Mouse (Mus musculus) embryonic facial prominence, embryonic 12.5 days (tissue): ENCODE results near the gene Ptcra. TPM values are rescaled to one million over a fixed set of nuclear protein-coding genes. Genes with fewer than 3 reads are reported as not detected.
"Not testable (repeated sequence)": the region's sequence is repeated elsewhere in the genome, so short reads cannot be mapped to it uniquely, and the experiment has no call there.

Source experiments
- ATAC-seq: fragments of 200-750 bp; cut with Nextera tagmentation; 2 replicates; pipeline ENCODE4 v1.8.0; 2017; ENCODE audit not compliant: insufficient number of reproducible peaks, insufficient read depth, low FRiP score, low TSS enrichment
- H3K27ac ChIP-seq: fragments of 300-500 bp; sonication (generic); 2 replicates; pipeline ENCODE4 v1.5.1; 2016; ENCODE audit warnings: mild to moderate bottlenecking
- H3K27me3 ChIP-seq: fragments of 300-500 bp; sonication (generic); 2 replicates; pipeline ENCODE4 v1.6.1; 2016; ENCODE audit warnings: mild to moderate bottlenecking, moderate library complexity
- H3K36me3 ChIP-seq: fragments of 300-500 bp; sonication (generic); 2 replicates; pipeline ENCODE4 v1.6.1; 2016; ENCODE audit warnings: mild to moderate bottlenecking
- H3K4me1 ChIP-seq: fragments of 300-500 bp; sonication (generic); 2 replicates; pipeline ENCODE4 v1.6.1; 2016
- H3K4me2 ChIP-seq: fragments of 300-500 bp; sonication (generic); replicated peaks from 2 replicates; pipeline ENCODE4 v1.6.1; 2016; ENCODE audit warnings: mild to moderate bottlenecking, moderate library complexity
- H3K4me3 ChIP-seq: fragments of 300-500 bp; sonication (generic); 2 replicates; pipeline ENCODE4 v1.5.1; 2016; ENCODE audit warnings: mild to moderate bottlenecking
- H3K9ac ChIP-seq: fragments of 300-500 bp; sonication (generic); 2 replicates; pipeline ENCODE4 v1.6.1; 2016; ENCODE audit warnings: mild to moderate bottlenecking, moderate library complexity
- H3K9me3 ChIP-seq: fragments of 300-500 bp; sonication (generic); 2 replicates; pipeline ENCODE4 v1.6.1; 2016; ENCODE audit warnings: mild to moderate bottlenecking, moderate library complexity
- WGBS: fragments of 180-500 bp; shearing (Covaris S2); methylation state at CpG from one replicate; pipeline ENCODE4 v1.1.7; 2016; 5-methylcytosine and 5-hydroxymethylcytosine counted together
- polyA plus RNA-seq: library from polyadenylated mRNA; unstranded; fragments of >200 nt; fragmentation: Nextera tagmentation; extraction: Ambion mirVana; gene quantifications from 2 replicates; pipeline ENCODE4 v1.2.1, GENCODE M21; 2016

Gene Ptcra
- polyA plus RNA-seq, 1 experiment from 2014 or later: 0.41 TPM

DNA sequence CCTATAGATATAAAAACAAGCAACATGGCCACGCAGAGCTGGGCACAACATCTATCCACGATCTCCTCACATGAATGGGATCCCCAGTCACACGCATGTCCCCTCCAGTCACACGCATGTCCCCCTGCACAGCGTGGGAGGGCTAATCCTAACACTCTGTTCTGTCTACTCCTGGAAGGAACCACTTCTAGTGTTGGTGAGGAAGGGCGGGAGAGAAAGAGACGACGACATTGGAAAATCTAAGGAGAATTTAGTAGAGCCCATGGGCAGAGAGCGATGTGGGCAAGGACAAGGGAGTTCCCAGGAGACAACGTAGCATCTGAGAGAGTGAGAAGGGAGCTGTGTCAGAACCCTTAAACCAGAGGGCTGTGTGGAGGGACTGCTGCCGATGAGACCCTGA lies 7.0 kb upstream of the Ptcra start:
- Histone ChIP-seq H3K9ac (no peak overlapping the region), H3K4me2 (no peak overlapping the region), H3K27ac (no peak overlapping the region), H3K9me3 (no peaks in the 10 kb centered on the region), H3K36me3 (peaks cover 16% of the 10 kb centered on the region), H3K4me1 (peaks cover 14% of the 10 kb centered on the region; the same call in 1 of the 2 replicates), H3K4me3 (no peak overlapping the region), H3K27me3 (no peaks in the 10 kb centered on the region)
- 92% methylated on average over 11 of the region's 11 CpGs for WGBS
- ATAC-seq: no peak

DNA sequence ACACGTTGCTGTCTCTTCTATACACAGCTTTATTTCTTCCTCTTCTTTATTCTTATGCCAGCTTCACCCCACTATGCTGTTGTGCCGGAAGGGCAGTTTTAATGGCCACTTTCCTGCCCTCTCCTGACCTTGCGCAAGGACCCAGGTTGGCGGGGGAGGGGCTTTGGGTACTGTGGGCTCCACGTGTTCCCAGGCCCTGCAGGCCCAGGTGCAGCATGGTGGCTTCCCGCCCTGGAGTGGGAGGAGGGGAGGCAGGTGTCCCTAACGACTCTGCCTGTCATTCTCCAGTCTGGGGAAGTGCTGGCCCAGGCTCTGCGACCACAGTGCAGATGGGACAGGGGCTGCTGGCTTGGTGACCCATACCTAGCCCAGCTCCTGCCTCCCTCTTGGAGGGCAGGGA lies 4.4 kb upstream of the Ptcra start:
- H3K9ac ChIP-seq: no peak overlapping the region
- no peaks in the 10 kb centered on the region for H3K9me3 ChIP-seq
- H3K4me1 ChIP-seq: peaks cover 7% of the 10 kb centered on the region; the same call in 1 of the 2 replicates
- no peak for ATAC-seq
- 47% methylated on average over 8 of the region's 8 CpGs for WGBS
- H3K4me3 ChIP-seq: no peak overlapping the region
- no peak overlapping the region for H3K27ac ChIP-seq
- no peak overlapping the region for H3K4me2 ChIP-seq
- H3K36me3 ChIP-seq: no peaks in the 10 kb centered on the region
- no peaks in the 10 kb centered on the region for H3K27me3 ChIP-seq

DNA sequence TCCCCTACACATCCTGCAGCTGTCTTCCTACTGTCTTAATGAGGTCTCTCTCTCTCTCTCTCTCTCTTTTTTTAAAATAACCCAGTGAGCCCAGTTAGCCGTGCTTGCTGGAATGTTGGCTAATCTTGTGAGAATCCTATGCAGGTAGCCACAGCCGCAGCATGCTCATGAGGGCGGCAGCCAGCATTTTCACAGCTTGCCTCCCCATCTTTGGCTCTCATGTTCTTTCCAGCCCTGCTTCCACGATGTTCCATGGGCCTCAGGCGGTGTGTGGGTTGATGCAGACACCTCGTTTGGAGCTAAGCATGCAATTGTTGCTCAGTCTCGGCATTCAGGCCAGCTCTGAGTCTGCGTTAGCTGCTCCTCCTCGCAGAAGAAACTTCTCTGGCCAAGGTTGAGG lies 1.4 kb upstream of the Ptcra start:
- WGBS: 71% methylated on average over 9 of the region's 9 CpGs
- not testable (repeated sequence) for H3K27ac ChIP-seq, H3K27me3 ChIP-seq, H3K9ac ChIP-seq, ATAC-seq, H3K4me3 ChIP-seq, H3K36me3 ChIP-seq, H3K4me2 ChIP-seq, H3K4me1 ChIP-seq, H3K9me3 ChIP-seq

DNA sequence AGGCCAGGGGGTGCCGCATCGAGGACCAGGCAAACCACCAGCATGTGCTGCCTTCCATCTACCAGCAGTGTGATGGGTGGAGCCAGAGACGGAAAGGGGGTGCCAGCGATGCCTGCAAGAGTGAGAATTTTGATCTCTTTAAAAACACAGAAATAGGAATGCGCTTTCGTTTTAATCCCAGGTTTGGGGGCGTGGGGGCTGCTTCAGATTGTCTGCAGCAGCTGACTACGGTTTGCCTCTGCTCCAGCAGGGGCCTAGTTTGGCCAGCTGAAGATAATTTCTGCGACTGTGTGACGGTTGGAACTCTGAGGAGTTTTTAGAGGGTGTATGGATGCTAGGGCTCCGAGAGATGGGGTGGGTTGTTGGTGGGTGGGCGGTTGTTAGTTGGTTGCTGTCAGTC lies 4.8 kb downstream of the Ptcra start:
- no peaks in the 10 kb centered on the region for H3K27me3 ChIP-seq
- 0 out of 2 replicates have a peak, but pooled peaks cover 9% of the 10 kb centered on the region for H3K4me1 ChIP-seq
- H3K9me3 ChIP-seq: no peaks in the 10 kb centered on the region
- no peak overlapping the region for H3K9ac ChIP-seq
- H3K27ac ChIP-seq: no peak overlapping the region
- no peak for ATAC-seq
- 82% methylated on average over 12 of the region's 12 CpGs for WGBS
- no peak overlapping the region for H3K4me2 ChIP-seq
- no peak overlapping the region for H3K4me3 ChIP-seq
- no peaks in the 10 kb centered on the region for H3K36me3 ChIP-seq

DNA sequence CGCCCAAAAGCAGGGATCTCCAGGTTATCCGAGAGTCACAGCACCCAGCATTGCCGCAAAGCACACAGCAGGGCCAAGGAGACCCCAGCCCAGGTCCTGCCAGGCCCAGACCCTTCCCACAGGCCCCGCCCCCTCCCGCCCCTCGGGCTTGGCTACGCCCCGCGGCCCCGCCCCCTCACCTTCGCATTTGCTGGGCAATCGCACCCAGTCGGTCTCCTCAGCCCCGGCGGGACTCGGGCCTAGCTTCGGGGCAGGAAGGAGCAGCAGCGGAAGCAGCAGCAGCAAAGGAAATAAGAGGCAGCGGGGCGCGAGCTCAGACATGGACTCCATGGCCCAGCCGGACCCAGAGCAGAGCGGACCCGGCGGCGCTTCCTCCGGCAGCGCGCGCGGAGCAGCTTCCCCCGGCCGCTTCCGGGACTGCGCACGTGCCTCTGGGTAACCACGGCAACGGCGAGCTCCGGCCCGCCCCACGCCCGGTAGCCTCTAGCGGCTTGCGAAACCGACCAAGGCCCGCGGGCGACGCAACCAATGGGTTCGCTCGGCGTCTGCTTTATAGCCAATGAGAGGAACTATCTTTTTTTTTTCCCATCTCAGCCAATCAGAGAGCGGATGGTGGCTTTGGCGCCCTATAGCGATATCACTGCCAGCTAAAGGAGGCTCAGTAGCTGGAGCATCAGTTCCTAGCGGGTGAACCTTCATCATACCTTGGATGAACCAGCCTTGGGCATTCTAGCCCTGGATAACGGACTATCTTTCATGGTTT lies 11.5 kb downstream of the Ptcra start, which contains the start of gene Cnpy3:
Gene Cnpy3, minus strand, starts transcription at position 421 of the 763 bp plus-strand sequence.
- H3K36me3 ChIP-seq: peaks cover 3% of the 10 kb centered on the region; the same call in 1 of the 2 replicates
- peak within 1 kb of the TSS; percentile 72 for H3K4me3 ChIP-seq
- peak within 1 kb of the TSS; percentile 73 for H3K4me2 ChIP-seq
- H3K4me1 ChIP-seq: peaks cover 16% of the 10 kb centered on the region; the same call in 1 of the 2 replicates
- peak within 1 kb of the TSS; percentile 91 for H3K27ac ChIP-seq
- H3K9me3 ChIP-seq: no peaks in the 10 kb centered on the region
- peak; percentile 98 for ATAC-seq
- under 1% methylated on average over 57 of the region's 58 CpGs for WGBS
- peak within 1 kb of the TSS; percentile 67 for H3K9ac ChIP-seq
- H3K27me3 ChIP-seq: no peaks in the 10 kb centered on the region

DNA sequence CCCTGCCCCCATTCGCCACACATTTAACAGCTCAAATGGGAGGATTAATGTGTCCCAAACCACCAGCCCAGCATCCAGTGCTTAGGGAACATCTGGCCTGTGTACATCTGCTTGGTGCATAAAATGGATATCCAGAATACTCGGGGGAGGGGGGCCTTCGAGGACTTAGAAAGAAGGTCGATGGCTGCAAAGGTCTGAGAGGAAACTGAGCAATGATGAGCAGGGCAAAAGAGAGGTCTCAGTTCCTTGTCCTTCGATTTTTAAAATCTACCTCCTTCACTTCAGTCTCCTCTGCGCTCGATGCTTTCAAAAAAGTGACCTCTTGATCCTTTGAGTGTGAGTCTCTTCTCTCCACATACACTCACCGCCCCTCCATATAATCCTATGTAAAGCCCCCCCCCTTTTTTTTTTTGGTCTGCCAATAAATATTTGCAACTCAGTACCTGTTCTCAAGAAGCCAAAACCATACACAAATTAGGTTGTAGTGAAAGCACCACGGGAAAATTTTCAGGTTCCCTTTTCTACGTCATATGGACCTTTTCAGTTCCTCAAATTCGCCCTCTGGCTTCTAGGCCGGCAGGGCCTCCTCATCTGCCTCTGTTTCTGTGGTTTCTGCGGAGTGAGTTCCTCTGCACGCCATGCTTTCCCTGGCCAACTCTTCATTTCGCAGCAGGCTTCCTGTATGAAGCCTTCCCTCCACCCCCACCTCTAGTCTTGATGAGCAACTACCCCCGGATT lies 12.3 kb downstream of the Ptcra start:
- H3K9ac ChIP-seq: peak overlapping the region; percentile 67
- peak overlapping the region; percentile 72 for H3K4me3 ChIP-seq
- H3K9me3 ChIP-seq: no peaks in the 10 kb centered on the region
- 23% methylated on average over 16 of the region's 16 CpGs for WGBS
- H3K27ac ChIP-seq: peak overlapping the region; percentile 91
- peak overlapping the region; percentile 73 for H3K4me2 ChIP-seq
- peaks cover 9% of the 10 kb centered on the region; the same call in 1 of the 2 replicates for H3K36me3 ChIP-seq
- no peak; the same call in 1 of the 2 replicates for ATAC-seq
- H3K27me3 ChIP-seq: no peaks in the 10 kb centered on the region
- H3K4me1 ChIP-seq: peaks cover 9% of the 10 kb centered on the region; the same call in 1 of the 2 replicates

DNA sequence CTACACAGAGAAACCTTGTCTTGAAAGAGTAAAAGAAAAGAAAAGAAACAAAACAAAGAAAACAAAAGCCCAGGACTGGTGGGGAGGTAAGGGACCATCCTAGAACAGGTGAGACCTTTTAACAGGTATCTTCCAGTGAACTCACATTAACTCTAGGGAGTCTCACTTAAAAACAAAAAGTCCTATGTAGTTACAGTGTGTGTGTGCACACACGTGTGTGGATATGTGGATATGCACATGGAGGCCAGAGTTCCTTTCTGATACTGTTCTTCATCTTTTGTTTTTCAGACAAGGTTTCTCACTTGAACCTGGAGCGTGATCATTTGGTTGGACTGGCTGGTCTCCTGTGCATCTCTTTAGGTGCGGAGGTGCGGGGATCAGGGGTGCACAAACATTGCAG lies 12.9 kb downstream of the Ptcra start:
- H3K4me2 ChIP-seq: peak overlapping the region; percentile 73
- ATAC-seq: no peak
- H3K36me3 ChIP-seq: peaks cover 15% of the 10 kb centered on the region
- H3K4me3 ChIP-seq: no peak overlapping the region
- H3K4me1 ChIP-seq: peaks cover 8% of the 10 kb centered on the region; the same call in 1 of the 2 replicates
- no peaks in the 10 kb centered on the region for H3K27me3 ChIP-seq
- 93% methylated on average over 4 of the region's 4 CpGs for WGBS
- H3K9ac ChIP-seq: peak overlapping the region; percentile 67; the same call in 1 of the 2 replicates
- no peak overlapping the region for H3K27ac ChIP-seq
- no peaks in the 10 kb centered on the region for H3K9me3 ChIP-seq

DNA sequence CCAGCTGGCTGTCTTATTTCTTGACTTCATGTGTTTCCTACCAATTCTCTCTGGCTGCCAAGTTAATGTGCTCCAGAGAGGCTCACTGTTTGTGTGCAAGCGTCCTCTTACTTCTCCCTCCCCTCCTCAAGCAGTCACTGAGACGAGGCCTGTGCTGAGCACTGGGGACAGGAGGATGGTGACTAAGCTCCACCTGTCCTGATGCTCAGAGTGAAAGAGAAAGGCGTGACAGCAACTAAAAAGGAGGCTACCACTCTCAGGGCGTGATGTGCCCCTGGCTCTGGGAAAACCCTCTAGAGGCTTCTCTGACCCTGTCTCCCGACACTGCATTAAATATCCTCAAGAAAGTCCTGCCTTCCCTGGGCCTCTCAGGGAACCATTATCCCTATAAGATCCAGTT lies 14.2 kb downstream of the Ptcra start:
- H3K27me3 ChIP-seq: no peaks in the 10 kb centered on the region
- no peak overlapping the region for H3K9ac ChIP-seq
- ATAC-seq: no peak
- no peak overlapping the region for H3K27ac ChIP-seq
- H3K4me1 ChIP-seq: peaks cover 8% of the 10 kb centered on the region; the same call in 1 of the 2 replicates
- H3K4me3 ChIP-seq: no peak overlapping the region
- H3K36me3 ChIP-seq: peaks cover 21% of the 10 kb centered on the region
- 89% methylated on average over 5 of the region's 5 CpGs for WGBS
- no peaks in the 10 kb centered on the region for H3K9me3 ChIP-seq
- no peak overlapping the region for H3K4me2 ChIP-seq

DNA sequence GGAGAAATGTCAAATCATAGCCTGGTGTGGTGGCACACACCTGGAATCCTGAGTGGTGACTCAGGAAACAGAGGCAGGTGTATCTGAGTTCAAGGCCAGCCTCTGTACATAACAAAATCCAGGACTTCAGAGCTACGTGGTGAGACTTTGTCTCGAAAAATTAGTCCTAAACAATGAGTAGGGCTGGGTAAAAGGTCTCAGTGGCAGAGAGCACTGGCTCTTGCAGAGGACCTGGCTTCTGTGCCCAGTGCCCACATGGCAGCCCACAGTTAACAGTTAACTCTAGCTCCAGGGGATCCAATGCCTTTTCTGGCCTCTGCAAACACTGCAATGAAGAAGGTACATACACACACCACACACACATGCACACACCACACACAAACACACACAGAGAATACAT lies 15.7 kb downstream of the Ptcra start:
- H3K36me3 ChIP-seq: peaks cover 36% of the 10 kb centered on the region

DNA sequence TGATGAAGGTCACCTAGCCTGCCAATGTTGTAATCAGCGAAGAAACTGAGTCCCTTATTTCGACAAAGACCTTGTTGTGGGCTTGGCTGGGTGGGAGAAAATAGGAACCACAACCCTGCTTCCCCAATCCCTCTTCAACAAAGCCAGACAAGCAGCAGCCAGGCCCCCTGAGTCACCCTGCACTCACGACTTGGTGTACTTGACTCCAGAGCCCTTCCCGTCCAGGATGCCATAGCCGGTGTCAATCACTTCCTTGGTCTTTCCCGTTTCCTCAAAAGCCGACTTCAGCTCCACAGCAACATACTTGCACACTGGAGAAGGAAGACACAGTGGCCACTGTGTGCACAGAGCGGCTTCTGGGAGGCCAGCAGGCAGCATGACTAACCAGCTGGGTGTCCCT lies 16.3 kb downstream of the Ptcra start:
- H3K27ac ChIP-seq: no peak overlapping the region
- peaks cover 40% of the 10 kb centered on the region for H3K36me3 ChIP-seq
- peaks cover 8% of the 10 kb centered on the region; the same call in 1 of the 2 replicates for H3K4me1 ChIP-seq
- H3K4me3 ChIP-seq: no peak overlapping the region
- H3K9ac ChIP-seq: no peak overlapping the region
- no peak overlapping the region for H3K4me2 ChIP-seq
- WGBS: 80% methylated on average over 8 of the region's 8 CpGs
- no peaks in the 10 kb centered on the region for H3K27me3 ChIP-seq
- no peaks in the 10 kb centered on the region for H3K9me3 ChIP-seq
- no peak for ATAC-seq

More for the DNA sequence above, 15.7 kb downstream of the Ptcra start:
- 92% methylated on average over 2 of the region's 2 CpGs for WGBS
- no peak for ATAC-seq
- H3K4me2 ChIP-seq: no peak overlapping the region
- no peak overlapping the region for H3K27ac ChIP-seq
- peaks cover 8% of the 10 kb centered on the region; the same call in 1 of the 2 replicates for H3K4me1 ChIP-seq
- H3K27me3 ChIP-seq: no peaks in the 10 kb centered on the region
- no peaks in the 10 kb centered on the region for H3K9me3 ChIP-seq
- H3K9ac ChIP-seq: no peak overlapping the region
- no peak overlapping the region for H3K4me3 ChIP-seq

DNA sequence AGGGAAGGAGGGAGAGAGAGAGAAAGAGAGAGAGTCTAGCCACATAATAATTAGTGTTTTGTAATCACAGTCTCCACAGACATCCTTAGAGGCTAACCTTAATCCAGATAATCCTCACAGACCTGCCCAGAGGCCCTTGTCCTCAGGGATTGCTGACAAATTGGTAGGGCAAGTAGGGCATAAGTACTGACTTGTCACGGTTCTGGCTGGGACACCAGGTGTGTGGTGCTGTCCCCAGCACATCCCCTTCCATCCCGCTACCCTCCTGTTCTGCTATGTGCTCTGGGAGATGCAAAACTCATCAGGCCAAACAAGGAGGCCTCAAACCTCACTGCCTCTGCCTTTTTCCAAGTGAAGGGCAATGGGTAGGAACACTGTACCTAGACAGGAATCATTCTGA lies 18.0 kb downstream of the Ptcra start:
- Histone ChIP-seq H3K9ac (no peak overlapping the region), H3K4me1 (peaks cover 1% of the 10 kb centered on the region; the same call in 1 of the 2 replicates), H3K27ac (no peak overlapping the region), H3K27me3 (no peaks in the 10 kb centered on the region), H3K36me3 (peaks cover 40% of the 10 kb centered on the region), H3K4me2 (no peak overlapping the region), H3K4me3 (no peak overlapping the region), H3K9me3 (no peaks in the 10 kb centered on the region)
- 75% methylated on average over 2 of the region's 2 CpGs for WGBS
- no peak for ATAC-seq
